Mouse (Mus musculus): ENCODE measurements around the gene Vps18.
A peak's percentile ranks its signal among the peaks of the same experiment; 100 is the strongest.

Vps18 gene

GRCm38 (mm10) chr2:119288270-119288882 is at the start of gene Vps18:
Gene Vps18 (plus strand): TSS chr2:119288740.
- DNase-seq (ENCODE audit: low spot score): peak; percentile 97

GRCm38 (mm10) chr2:119240075-119240818 is 48.3 kb upstream of the Vps18 start:
- DNase-seq (ENCODE audit: low spot score): peak; percentile 45

DNA sequence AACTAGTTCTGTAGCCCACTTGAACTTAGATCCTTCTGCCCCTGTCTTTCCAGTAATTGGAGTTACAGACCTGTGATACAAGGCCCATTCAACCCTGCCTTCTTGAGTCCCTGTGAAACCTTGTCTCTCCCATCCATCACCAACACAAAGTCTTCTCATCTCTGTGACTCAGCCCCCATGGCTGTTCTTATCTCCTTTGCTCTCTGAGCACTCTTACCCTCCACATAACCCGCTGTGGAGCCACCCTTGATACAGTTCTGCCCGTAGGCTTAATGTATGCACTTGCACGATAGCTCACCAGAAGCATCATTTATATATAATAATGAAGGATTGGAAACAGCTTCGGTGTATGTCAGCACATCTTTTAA is 47.7 kb upstream of the Vps18 start:
- DNase-seq (ENCODE audit: low spot score): no peak

DNA sequence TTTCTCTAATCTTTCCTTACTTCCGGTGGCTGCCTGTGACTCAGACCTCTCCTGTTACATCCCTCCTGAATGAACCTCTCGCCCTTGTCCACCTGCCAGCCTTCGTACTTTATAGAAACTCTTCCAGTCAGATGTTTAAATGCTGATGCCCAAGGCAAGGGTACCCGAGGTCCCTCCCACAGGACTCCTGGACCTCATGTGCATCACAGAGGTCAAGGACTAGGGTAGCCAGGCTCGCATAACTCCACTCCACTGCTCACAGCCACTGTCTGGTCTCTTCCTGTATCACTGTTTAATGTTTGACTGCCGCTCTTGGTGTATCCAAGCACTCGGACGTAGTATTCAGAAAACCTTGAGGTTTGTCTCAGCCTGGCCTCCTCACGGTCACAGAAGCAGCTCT is 46.0 kb upstream of the Vps18 start:
- DNase-seq (ENCODE audit: low spot score): peak; percentile 64

GRCm38 (mm10) chr2:119245246-119245645 is 43.3 kb upstream of the Vps18 start:
- no peak for DNase-seq (ENCODE audit: low spot score)

DNA sequence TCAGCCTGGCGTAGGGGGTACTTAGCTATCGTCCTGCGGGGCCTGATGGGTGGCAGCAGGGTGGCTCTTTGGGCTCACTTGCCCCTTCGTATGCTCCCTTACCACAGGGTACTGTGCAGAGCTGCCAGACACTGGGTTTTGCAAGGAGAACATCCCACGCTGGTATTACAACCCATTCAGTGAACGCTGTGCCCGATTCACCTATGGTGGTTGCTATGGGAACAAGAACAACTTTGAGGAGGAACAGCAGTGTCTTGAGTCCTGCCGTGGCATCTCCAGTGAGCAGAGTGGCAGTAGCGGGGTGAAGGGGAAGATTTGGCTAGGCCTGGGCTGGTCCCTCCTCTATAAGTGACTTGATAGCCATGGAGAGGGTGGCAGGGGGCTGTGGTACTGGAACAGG is 40.6 kb upstream of the Vps18 start:
- no peak for DNase-seq (ENCODE audit: low spot score)

DNA sequence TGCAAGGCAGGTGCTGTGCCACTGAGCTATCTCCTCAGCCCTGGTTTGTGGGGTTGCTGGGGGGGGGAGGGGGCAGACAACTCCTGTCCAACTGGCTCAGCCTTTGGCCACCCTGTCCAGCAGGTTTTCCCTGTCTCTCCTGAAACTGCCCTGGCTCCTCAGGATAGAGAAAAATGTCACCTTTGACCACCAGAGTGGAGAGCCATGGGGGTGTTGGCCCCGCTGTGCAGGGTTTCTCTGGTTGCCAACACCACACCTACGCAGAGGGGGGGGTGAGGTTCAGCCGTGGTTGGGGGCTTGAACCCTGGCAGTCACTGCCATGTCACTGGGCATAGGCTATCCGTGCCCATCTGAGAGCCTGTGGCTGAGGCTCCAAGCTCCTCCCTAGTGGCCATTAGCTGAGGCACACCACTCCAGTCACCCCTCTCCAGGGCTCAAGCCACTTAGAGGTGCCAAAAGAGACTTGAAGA is 38.9 kb upstream of the Vps18 start:
- DNase-seq (ENCODE audit: low spot score): peak; percentile 58

GRCm38 (mm10) chr2:119250377-119250776 is 38.2 kb upstream of the Vps18 start:
- no peak for DNase-seq (ENCODE audit: low spot score)

DNA sequence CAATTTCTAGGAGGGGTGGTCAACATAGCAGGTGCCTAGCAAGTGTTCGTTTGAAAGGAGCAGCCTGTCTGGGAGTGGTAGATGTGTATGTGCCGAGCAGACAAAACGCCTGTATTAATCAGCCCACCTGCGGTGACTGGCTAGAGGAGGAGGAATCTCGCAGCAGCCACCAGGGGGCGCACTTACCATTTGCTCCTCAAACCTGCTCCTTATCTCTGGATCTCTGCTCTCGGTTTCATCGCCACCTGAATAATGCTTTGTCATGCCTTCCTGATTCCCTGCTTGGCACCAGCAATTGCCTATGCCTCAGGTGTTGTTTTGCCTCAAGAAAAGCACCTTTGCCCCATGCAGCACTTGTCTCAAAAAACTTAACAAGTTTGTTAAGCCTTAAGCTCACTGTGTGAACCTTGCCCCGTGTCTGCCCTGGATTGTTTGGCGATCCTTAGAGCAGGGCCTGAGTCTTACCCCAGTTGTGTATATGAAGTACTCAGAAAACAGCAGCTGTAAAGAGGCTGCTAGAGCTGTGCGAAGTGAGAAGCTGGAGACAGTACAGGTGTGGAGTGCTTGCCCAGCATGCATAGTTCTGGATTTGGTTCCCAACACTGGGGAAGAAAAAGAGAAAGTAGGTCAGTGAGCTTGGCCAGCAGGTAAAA is 37.6 kb upstream of the Vps18 start:
- DNase-seq (ENCODE audit: low spot score): peak; percentile 86

- no peak for DNase-seq (ENCODE audit: low spot score)
These were observed 33.6 kb upstream of the Vps18 start for GRCm38 (mm10) chr2:119254976-119255375.

DNA sequence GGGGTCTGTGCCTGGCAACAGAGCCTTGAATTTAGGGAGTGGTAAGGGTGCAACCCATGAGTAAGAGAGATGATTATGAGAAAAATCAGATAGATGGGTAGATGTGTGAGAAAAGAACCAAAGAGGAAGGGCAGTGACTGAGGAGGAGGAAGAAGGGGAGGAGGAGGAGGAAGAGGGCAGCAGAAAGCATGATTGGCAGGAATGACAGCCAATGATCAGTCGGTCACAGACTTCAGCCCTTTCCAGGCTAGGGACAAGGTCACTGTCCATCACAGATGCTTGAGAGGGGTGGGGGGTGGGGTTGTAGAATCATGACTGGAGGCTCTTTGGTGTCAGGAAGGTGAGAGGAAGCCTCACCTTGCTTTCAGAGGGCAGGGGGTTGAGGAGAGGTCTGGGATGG is 28.0 kb upstream of the Vps18 start:
- no peak for DNase-seq (ENCODE audit: low spot score)

DNA sequence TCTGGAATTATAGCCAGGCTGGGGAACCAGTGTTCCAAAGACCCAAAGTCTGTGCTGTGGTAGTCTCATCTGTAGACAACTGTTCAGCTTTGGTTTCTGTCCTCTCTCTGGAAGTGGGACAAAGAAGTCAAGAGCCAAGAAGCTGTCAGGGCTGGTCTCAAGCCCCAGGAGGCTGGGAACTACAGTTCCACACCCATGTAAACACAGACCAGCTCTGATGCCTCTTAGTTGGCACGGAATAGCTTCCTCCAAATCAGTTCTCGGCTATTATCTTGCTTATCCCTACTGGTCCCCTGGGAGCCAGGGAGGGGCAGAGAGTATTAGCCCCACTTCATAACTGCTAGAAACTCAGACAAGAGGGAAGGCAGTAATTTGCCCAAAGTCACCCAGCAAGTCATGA is 27.2 kb upstream of the Vps18 start:
- DNase-seq (ENCODE audit: low spot score): no peak

DNA sequence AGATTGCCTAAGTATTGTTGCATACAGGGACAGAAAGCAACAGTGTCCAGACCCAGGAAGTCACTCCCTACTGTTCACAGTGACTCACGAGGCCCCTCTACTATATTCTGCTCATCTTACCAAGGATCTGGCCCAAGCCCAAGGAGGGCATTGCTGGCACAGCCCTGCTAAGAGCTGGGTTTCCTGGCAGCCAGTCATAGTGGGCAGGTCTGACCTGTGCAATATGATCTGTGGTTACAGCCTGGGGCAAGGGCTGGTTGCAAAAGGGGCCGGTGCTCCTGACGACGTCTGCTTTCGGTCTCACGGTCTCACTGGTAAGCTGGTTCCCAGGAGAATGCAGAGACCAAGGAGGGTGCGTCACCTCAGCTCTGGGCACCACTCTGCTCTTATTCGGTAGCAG is 25.6 kb upstream of the Vps18 start:
- no peak for DNase-seq (ENCODE audit: low spot score)

DNA sequence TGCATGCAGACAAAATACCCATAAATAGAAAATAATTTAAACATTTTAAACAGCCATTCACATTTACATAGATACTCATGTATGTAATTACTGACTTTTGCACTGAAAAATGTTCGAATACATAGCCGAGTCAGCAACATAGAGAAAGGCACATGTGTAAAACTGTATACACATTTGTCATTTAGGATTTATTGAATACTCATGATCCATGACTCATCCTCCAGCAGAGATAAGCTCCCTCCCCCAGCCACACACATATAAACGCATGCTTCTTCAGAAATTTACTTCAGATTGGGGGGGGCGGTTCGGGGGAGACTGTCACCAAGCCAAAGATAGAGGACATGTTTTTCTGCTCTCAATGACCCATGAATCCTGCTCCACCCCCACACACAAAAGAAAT is 24.7 kb upstream of the Vps18 start:
- no peak for DNase-seq (ENCODE audit: low spot score)

GRCm38 (mm10) chr2:119270286-119270642 is 18.3 kb upstream of the Vps18 start:
- DNase-seq (ENCODE audit: low spot score): no peak

DNA sequence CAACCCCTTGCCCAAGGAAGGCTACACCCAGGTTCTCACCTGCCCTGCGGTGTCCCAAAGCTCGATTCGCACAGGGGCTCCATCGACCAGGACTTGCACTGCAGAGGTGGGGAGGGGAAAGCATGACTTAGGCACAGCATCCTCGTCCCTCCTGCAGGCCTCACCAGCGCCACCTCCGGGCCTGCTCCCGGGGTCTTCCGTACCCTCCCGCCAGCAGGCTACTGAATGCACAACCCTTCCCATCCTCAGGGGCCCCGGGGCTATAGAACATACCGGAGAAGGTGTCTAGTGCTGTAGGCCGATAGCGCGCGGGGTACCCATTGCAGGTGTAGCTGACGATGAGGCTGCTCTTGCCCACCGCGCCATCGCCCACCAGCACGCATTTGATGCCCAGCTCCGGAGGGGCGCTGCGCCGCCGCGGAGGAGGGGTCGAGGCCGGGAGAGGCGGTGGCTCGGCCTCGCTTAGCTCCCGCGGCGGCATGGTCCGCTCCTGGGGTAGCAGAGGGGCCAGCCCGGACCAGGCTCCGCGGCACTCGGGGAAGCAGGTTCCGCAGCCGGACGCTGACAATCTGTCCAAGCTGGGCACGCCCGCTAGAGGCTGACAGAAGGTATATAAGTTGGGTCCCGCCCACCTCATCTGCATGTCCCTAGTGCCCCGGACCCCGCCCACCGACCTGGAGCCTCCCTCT is 17.8 kb upstream of the Vps18 start, which contains the start of gene Rhov:
Gene Rhov (minus strand): TSS at position 630 of the 689 bp plus-strand sequence.
- peak; percentile 69 for DNase-seq (ENCODE audit: low spot score)

GRCm38 (mm10) chr2:119274126-119274525 is 14.4 kb upstream of the Vps18 start:
- peak; percentile 73 for DNase-seq (ENCODE audit: low spot score)

GRCm38 (mm10) chr2:119276926-119277325 is 11.6 kb upstream of the Vps18 start:
- no peak for DNase-seq (ENCODE audit: low spot score)

DNA sequence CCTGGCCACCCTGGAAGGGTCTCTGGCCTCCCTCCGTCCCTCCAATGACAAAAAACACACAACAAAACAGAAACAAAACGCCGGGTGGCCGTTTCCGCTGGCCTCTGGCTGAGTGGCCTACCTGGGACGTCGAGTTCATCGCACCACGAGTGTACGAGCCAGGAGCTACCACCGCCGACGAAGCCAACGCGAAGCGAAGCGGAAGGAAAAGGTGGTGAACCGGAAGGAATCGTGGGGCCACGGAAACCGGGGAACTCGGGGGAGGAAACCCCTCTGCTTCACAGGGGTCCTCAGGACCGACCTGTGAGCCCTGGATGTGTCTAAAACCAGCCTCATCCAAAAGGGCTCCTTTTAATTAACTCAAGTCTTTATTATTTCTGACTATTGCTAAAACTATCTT is 10.7 kb upstream of the Vps18 start:
- DNase-seq (ENCODE audit: low spot score): no peak

DNA sequence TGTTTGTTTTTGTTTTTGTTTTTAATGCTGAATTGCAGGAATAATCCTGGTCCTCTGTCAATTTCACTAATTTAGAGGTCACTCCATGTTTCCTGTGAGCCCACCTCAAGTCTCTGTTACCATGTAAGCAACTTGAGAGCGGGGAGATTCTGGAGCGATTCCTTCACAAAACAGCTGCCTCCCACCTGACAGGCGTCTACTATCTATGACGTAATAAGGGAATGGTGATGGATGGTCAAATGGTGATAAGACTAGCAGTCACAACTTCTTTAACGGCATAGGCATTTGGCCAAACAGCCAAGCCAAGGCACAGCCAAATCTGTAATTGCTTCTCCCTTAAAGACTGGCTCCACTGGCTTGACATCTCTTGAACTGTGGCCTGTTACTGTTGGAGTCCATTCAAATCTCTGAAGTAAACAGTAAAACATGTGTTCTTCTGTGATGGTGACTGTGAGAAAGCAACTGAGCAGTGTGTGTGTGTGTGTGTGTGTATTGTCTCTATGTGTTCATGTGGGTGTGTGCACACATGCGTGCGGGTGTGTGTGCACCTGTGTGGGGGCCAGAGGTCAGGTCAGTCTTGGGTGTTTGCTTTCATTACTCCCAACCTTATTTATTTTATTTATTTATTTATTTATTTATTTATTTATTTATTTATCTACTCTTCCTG is 6.5 kb upstream of the Vps18 start:
- no peak for DNase-seq (ENCODE audit: low spot score)

DNA sequence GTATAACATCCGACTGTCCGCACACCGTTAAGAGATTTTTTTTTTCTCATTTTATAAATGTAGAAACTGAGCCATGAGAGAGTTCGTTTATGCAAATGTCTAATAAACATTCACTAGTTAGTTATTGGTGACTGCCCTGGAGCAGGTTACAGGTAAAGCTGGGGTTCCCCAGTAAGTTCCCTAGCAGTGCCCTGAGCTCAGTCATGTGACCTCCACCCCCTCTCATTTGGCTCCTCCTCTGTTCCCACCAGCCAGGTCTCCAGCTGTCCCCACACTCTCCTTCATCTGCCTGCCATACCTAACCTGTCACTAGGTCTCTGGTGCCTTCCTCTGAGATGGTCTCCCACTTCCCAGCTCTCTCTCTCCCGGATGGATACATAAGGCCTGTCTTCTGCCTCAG is 1.2 kb upstream of the Vps18 start:
- no peak for DNase-seq (ENCODE audit: low spot score)

GRCm38 (mm10) chr2:119289014-119289416 is 475 bp downstream of the Vps18 start:
- DNase-seq (ENCODE audit: low spot score): peak; percentile 54
